ENCODE assay signal across 9 mouse cellular contexts in genomic region chr7:99659379-99660029, GRCm38 (mm10). TPM values are rescaled to one million over a fixed set of nuclear protein-coding genes. Genes with fewer than 3 reads are reported as not detected.
DNase-seq lines count a peak whose midpoint lies in the region; ATAC-seq and TF ChIP-seq lines count a peak whose summit lies in the region.
"Had no signal": no experiment of that assay in that cellular context is flagged by ENCODE, and none has a peak within 500 bp of the region (broad histone marks: within the 10 kb centered on the region; RNA-seq: fewer than 3 reads in every experiment).

No protein-coding gene starts in this region.

- intact Hi-C loops in gastrocnemius, adult 2 months (cut with DNase I): loop anchor here (1.0 to 2.0 kb wide), 2 partner anchors 51 to 139 kb away; no protein-coding TSS in a partner anchor

- no peak overlapping the region for H3K9ac ChIP-seq in neural tube, embryonic 11.5 days (ENCODE audit: low read length)
- no peak overlapping the region for H3K9ac ChIP-seq in stomach, postnatal 0 days (ENCODE audit: low read length)

- H3K27me3 ChIP-seq in heart, embryonic 10.5 days (ENCODE audit: insufficient read depth, poor library complexity, severe bottlenecking): peaks cover 35% of the 10 kb centered on the region; the same call in 1 of the 2 replicates
- no peaks in the 10 kb centered on the region for H3K27me3 ChIP-seq in kidney, adult 2 months (replicated peaks; ENCODE audit: control insufficient read depth, insufficient read depth, low read length)
- H3K27me3 ChIP-seq in limb, embryonic 10.5 days (ENCODE audit: low read depth, poor library complexity, severe bottlenecking): no peaks in the 10 kb centered on the region
- H3K27me3 ChIP-seq in neural tube, embryonic 11.5 days (ENCODE audit: control insufficient read depth, insufficient read depth, low read length): no peaks in the 10 kb centered on the region
- no peaks in the 10 kb centered on the region for H3K27me3 ChIP-seq in stomach, postnatal 0 days (ENCODE audit: control insufficient read depth, insufficient read depth, low read length)

- H3K27ac ChIP-seq in heart, embryonic 10.5 days: no peak overlapping the region
- no peak overlapping the region for H3K27ac ChIP-seq in gastrocnemius, adult 2 months
- H3K27ac ChIP-seq in kidney, adult 2 months (ENCODE audit: insufficient read depth, low read depth, low read length): no peak overlapping the region
- no peak overlapping the region for H3K27ac ChIP-seq in limb, embryonic 10.5 days
- H3K27ac ChIP-seq in neural tube, embryonic 11.5 days (ENCODE audit: low read depth, low read length): no peak overlapping the region
- no peak overlapping the region for H3K27ac ChIP-seq in stomach, postnatal 0 days (replicated peaks)

- no peak overlapping the region for H3K4me2 ChIP-seq in neural tube, embryonic 11.5 days (ENCODE audit: low read depth)
- H3K4me2 ChIP-seq in stomach, postnatal 0 days (replicated peaks; ENCODE audit: low read depth): no peak overlapping the region

- peaks cover 7% of the 10 kb centered on the region for H3K4me1 ChIP-seq in heart, embryonic 10.5 days
- no peaks in the 10 kb centered on the region for H3K4me1 ChIP-seq in kidney, adult 2 months (ENCODE audit: control insufficient read depth, insufficient read depth, low read length)
- H3K4me1 ChIP-seq in limb, embryonic 10.5 days: peaks cover 4% of the 10 kb centered on the region; the same call in 1 of the 2 replicates
- H3K4me1 ChIP-seq in neural tube, embryonic 11.5 days (ENCODE audit: control insufficient read depth, insufficient read depth, low read length): no peaks in the 10 kb centered on the region
- H3K4me1 ChIP-seq in stomach, postnatal 0 days (replicated peaks; ENCODE audit: control insufficient read depth, insufficient read depth): no peaks in the 10 kb centered on the region

- TF ChIP-seq CTCF in gastrocnemius, adult 2 months (IDR thresholded peaks at IDR 0.05): peak; percentile 82
- TF ChIP-seq CTCF in kidney, adult 2 months (conservative IDR thresholded peaks at IDR 0.05; ENCODE audit: insufficient read depth, insufficient read length, low read depth, low read length): peak; percentile 71
- TF ChIP-seq CTCF in stomach, postnatal 0 days (IDR thresholded peaks at IDR 0.05; ENCODE audit: low read depth): peak; percentile 92

- WGBS in heart, embryonic 10.5 days: 50% methylated on average over 12 of the region's 12 CpGs
- 47% methylated on average over 12 of the region's 12 CpGs for WGBS in kidney, adult 2 months
- 50% methylated on average over 12 of the region's 12 CpGs for WGBS in limb, embryonic 10.5 days
- WGBS in neural tube, embryonic 11.5 days: 45% methylated on average over 12 of the region's 12 CpGs
- WGBS in stomach, postnatal 0 days: 42% methylated on average over 12 of the region's 12 CpGs

- ATAC-seq in neural tube, embryonic 11.5 days (ENCODE audit: insufficient read depth, low FRiP score, low TSS enrichment): no peak
- ATAC-seq in stomach, postnatal 0 days (ENCODE audit: low FRiP score, low TSS enrichment): peak; percentile 65; the same call in 1 of the 2 replicates
- ATAC-seq: Patski had no signal

- peak; percentile 98 for DNase-seq in heart, adult 11 months
- no peak for DNase-seq in heart, embryonic 10.5 days (ENCODE audit: low spot score)
- DNase-seq in cerebellum, postnatal 10 days: peak; percentile 86 to 90
- peak; percentile 91 for DNase-seq in gastrocnemius, adult 2 months
- peak; percentile 77 for DNase-seq in kidney, adult 2 months
- DNase-seq in limb, embryonic 10.5 days (ENCODE audit: low spot score): peak; percentile 90
- peak; percentile 83 for DNase-seq in neural tube, embryonic 11.5 days (ENCODE audit: low spot score)
- DNase-seq in stomach, postnatal 0 days (ENCODE audit: low spot score): peak; percentile 76

- H3K4me3 ChIP-seq in heart, embryonic 10.5 days: no peak overlapping the region
- H3K4me3 ChIP-seq in gastrocnemius, adult 2 months: no peak overlapping the region
- H3K4me3 ChIP-seq in kidney, adult 2 months (ENCODE audit: insufficient read depth, low read depth, low read length): no peak overlapping the region
- no peak overlapping the region for H3K4me3 ChIP-seq in limb, embryonic 10.5 days
- H3K4me3 ChIP-seq in neural tube, embryonic 11.5 days (ENCODE audit: low read depth, low read length): no peak overlapping the region
- no peak overlapping the region for H3K4me3 ChIP-seq in stomach, postnatal 0 days (ENCODE audit: low read depth, low read length)

- TF ChIP-seq EP300 in stomach, postnatal 0 days (optimal IDR thresholded peaks at IDR 0.05): no peak

- H3K36me3 ChIP-seq in heart, embryonic 10.5 days: no peaks in the 10 kb centered on the region
- no peaks in the 10 kb centered on the region for H3K36me3 ChIP-seq in kidney, adult 2 months (ENCODE audit: control insufficient read depth, insufficient read depth, low read length)
- no peaks in the 10 kb centered on the region for H3K36me3 ChIP-seq in limb, embryonic 10.5 days
- no peaks in the 10 kb centered on the region for H3K36me3 ChIP-seq in neural tube, embryonic 11.5 days (ENCODE audit: control insufficient read depth, insufficient read depth, low read length)
- H3K36me3 ChIP-seq in stomach, postnatal 0 days (ENCODE audit: control insufficient read depth, insufficient read depth, low read length): no peaks in the 10 kb centered on the region

- TF ChIP-seq POLR2A in kidney, adult 2 months (IDR thresholded peaks at IDR 0.05; ENCODE audit: low read depth, low read length): no peak

- no peaks in the 10 kb centered on the region for H3K9me3 ChIP-seq in heart, embryonic 10.5 days
- no peaks in the 10 kb centered on the region for H3K9me3 ChIP-seq in limb, embryonic 10.5 days (replicated peaks)
- H3K9me3 ChIP-seq in neural tube, embryonic 11.5 days (ENCODE audit: control insufficient read depth, low read length): no peaks in the 10 kb centered on the region
- no peaks in the 10 kb centered on the region for H3K9me3 ChIP-seq in stomach, postnatal 0 days (ENCODE audit: control insufficient read depth, low read length)

RNA-seq across cellular contexts. Expression of gene Tpbgl, which starts 32.6 kb away (rescaled TPM):
- 0.89 and 1.2 TPM in 2 replicates for polyA plus RNA-seq in heart, embryonic 10.5 days (2016; fragmentation: Nextera tagmentation; extraction: Ambion mirVana)
- total RNA-seq in gastrocnemius, adult 2 months (2021): 10 to 100 TPM; 47.8 to 69.3 TPM
- 3.8 and 4.0 TPM in 2 replicates for polyA plus RNA-seq in kidney, adult 2 months (2012; rRNA removed)
- 0.05 TPM in 1 of 2 replicates, not detected in the other for polyA plus RNA-seq in limb, embryonic 10.5 days (2016; fragmentation: Nextera tagmentation; extraction: Ambion mirVana)
- 1.1 and 1.4 TPM in 2 replicates for polyA plus RNA-seq in neural tube, embryonic 11.5 days (2014; fragmentation: Nextera tagmentation; extraction: Ambion mirVana)
- polyA plus RNA-seq in stomach, postnatal 0 days (2015; fragmentation: Nextera tagmentation; extraction: Ambion mirVana): 1.5 and 1.7 TPM in 2 replicates

RNA-seq across cellular contexts. Expression of gene Slco2b1, which starts 51.6 kb away (rescaled TPM):
- polyA plus RNA-seq in heart, embryonic 10.5 days (2016; fragmentation: Nextera tagmentation; extraction: Ambion mirVana): 0.39 and 0.44 TPM in 2 replicates
- 1 to 10 TPM; 5.2 to 7.1 TPM for total RNA-seq in gastrocnemius, adult 2 months (2021)
- 28.4 and 35.0 TPM in 2 replicates for polyA plus RNA-seq in kidney, adult 2 months (2012; rRNA removed)
- 0.92 and 1.6 TPM in 2 replicates for polyA plus RNA-seq in limb, embryonic 10.5 days (2016; fragmentation: Nextera tagmentation; extraction: Ambion mirVana)
- polyA plus RNA-seq in neural tube, embryonic 11.5 days (2014; fragmentation: Nextera tagmentation; extraction: Ambion mirVana): 2.8 and 3.4 TPM in 2 replicates
- polyA plus RNA-seq in stomach, postnatal 0 days (2015; fragmentation: Nextera tagmentation; extraction: Ambion mirVana): 2.1 and 2.2 TPM in 2 replicates
- polyA plus RNA-seq: Patski had no signal
